Mouse (Mus musculus) liver, embryonic 14.5 days (tissue): ENCODE results near the gene Ralgps2.

Source experiments
- CTCF ChIP-seq: IDR thresholded peaks from 2 replicates; pipeline ENCODE4 v1.5.1; 2016; ENCODE audit warnings: antibody characterized with exemption, low read depth, control low read depth
- EP300 ChIP-seq: IDR thresholded peaks from 2 replicates; pipeline ENCODE4 v1.6.1; 2016; ENCODE audit warnings: antibody characterized with exemption, low read depth

DNA sequence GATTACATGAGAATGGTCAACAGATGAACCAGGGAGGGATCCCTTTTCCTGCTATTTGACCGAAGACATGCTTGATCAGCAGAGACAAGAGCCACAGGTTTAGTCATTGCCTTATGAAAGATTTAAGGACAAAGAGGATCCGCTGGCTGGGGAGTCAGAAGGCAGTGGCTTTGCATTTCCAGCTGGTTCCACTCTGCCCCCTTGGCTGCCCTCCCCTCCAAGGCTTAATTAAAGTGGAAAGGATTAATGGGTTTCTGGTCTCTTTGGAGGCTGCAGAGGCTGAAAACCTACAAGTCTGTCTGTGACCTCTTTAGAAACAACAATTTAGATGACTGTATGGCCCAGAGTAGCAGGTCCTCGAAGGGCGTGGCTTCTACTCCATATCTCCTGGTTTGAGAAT is 161.5 kb downstream of the Ralgps2 start:
- TF ChIP-seq CTCF = no peak
- TF ChIP-seq EP300 = no peak
